12 mouse cellular contexts compared by ENCODE assay signal in genomic region chr5:52052072-52052465, GRCm38 (mm10).
DNase-seq lines count a peak whose midpoint lies in the region; ATAC-seq and TF ChIP-seq lines count a peak whose summit lies in the region.
"Had no signal": no experiment of that assay in that cellular context is flagged by ENCODE, and none has a peak within 500 bp of the region (broad histone marks: within the 10 kb centered on the region; RNA-seq: fewer than 3 reads in every experiment).

No protein-coding gene starts in this region.

- peaks cover 7% of the 10 kb centered on the region; the same call in 1 of the 2 replicates for H3K4me1 ChIP-seq in forebrain, embryonic 13.5 days
- H3K4me1 ChIP-seq in forebrain, embryonic 10.5 days: no peaks in the 10 kb centered on the region
- H3K4me1 ChIP-seq in hindbrain, embryonic 12.5 days: no peaks in the 10 kb centered on the region
- no peaks in the 10 kb centered on the region for H3K4me1 ChIP-seq in hindbrain, embryonic 11.5 days (replicated peaks; ENCODE audit: control insufficient read depth, insufficient read depth, low read length)
- H3K4me1 ChIP-seq in midbrain, embryonic 13.5 days (replicated peaks): no peaks in the 10 kb centered on the region
- no peaks in the 10 kb centered on the region for H3K4me1 ChIP-seq in midbrain, postnatal 0 days (ENCODE audit: insufficient read depth, low read length)
- no peaks in the 10 kb centered on the region for H3K4me1 ChIP-seq in hindbrain, postnatal 0 days (ENCODE audit: insufficient read depth, low read length)

- H3K36me3 ChIP-seq in forebrain, embryonic 13.5 days (ENCODE audit: poor library complexity, severe bottlenecking): no peaks in the 10 kb centered on the region
- H3K36me3 ChIP-seq in forebrain, embryonic 10.5 days (replicated peaks): no peaks in the 10 kb centered on the region
- H3K36me3 ChIP-seq in hindbrain, embryonic 12.5 days: no peaks in the 10 kb centered on the region
- H3K36me3 ChIP-seq in hindbrain, embryonic 11.5 days (ENCODE audit: control insufficient read depth, insufficient read depth, low read length): no peaks in the 10 kb centered on the region
- H3K36me3 ChIP-seq in midbrain, embryonic 13.5 days: no peaks in the 10 kb centered on the region
- no peaks in the 10 kb centered on the region for H3K36me3 ChIP-seq in midbrain, postnatal 0 days (ENCODE audit: insufficient read depth, low read length)
- no peaks in the 10 kb centered on the region for H3K36me3 ChIP-seq in hindbrain, postnatal 0 days (ENCODE audit: insufficient read depth, low read length)
- H3K36me3 ChIP-seq: lung, embryonic 15.5 days had no signal

- WGBS in forebrain, embryonic 13.5 days: 71% methylated on average over 4 of the region's 4 CpGs
- 87% methylated on average over 4 of the region's 4 CpGs for WGBS in forebrain, embryonic 10.5 days
- WGBS in hindbrain, embryonic 12.5 days: 76% methylated on average over 4 of the region's 4 CpGs
- 70% methylated on average over 4 of the region's 4 CpGs for WGBS in hindbrain, embryonic 11.5 days
- WGBS in midbrain, embryonic 13.5 days: 79% methylated on average over 4 of the region's 4 CpGs
- 77% methylated on average over 4 of the region's 4 CpGs for WGBS in midbrain, postnatal 0 days
- WGBS in hindbrain, postnatal 0 days: 65% methylated on average over 4 of the region's 4 CpGs

- H3K4me3 ChIP-seq in forebrain, embryonic 13.5 days: no peak overlapping the region
- H3K4me3 ChIP-seq in forebrain, embryonic 10.5 days: no peak overlapping the region
- no peak overlapping the region for H3K4me3 ChIP-seq in hindbrain, embryonic 12.5 days
- no peak overlapping the region for H3K4me3 ChIP-seq in hindbrain, embryonic 11.5 days (ENCODE audit: low read depth, low read length)
- no peak overlapping the region for H3K4me3 ChIP-seq in midbrain, embryonic 13.5 days (replicated peaks)
- H3K4me3 ChIP-seq in midbrain, postnatal 0 days (ENCODE audit: low read depth, low read length): no peak overlapping the region
- no peak overlapping the region for H3K4me3 ChIP-seq in hindbrain, postnatal 0 days (ENCODE audit: low read length)
- H3K4me3 ChIP-seq: lung, embryonic 15.5 days had no signal

- no peak overlapping the region for H3K27ac ChIP-seq in forebrain, embryonic 13.5 days
- no peak overlapping the region for H3K27ac ChIP-seq in forebrain, embryonic 10.5 days
- H3K27ac ChIP-seq in hindbrain, embryonic 12.5 days: 0 out of 2 replicates have a peak overlapping the region, but pooled peaks have one; percentile 35
- no peak overlapping the region for H3K27ac ChIP-seq in hindbrain, embryonic 11.5 days (ENCODE audit: low read depth, low read length)
- H3K27ac ChIP-seq in midbrain, embryonic 13.5 days: no peak overlapping the region
- no peak overlapping the region for H3K27ac ChIP-seq in midbrain, postnatal 0 days (ENCODE audit: low read depth, low read length)
- H3K27ac ChIP-seq in hindbrain, postnatal 0 days: no peak overlapping the region
- H3K27ac ChIP-seq: lung, embryonic 15.5 days had no signal

- ATAC-seq in forebrain, embryonic 13.5 days: peak; percentile 71
- ATAC-seq in hindbrain, embryonic 12.5 days (ENCODE audit: low FRiP score): no peak
- no peak for ATAC-seq in hindbrain, embryonic 11.5 days (ENCODE audit: low FRiP score)
- peak; percentile 71 for ATAC-seq in midbrain, embryonic 13.5 days
- ATAC-seq in midbrain, postnatal 0 days (ENCODE audit: low FRiP score): no peak
- ATAC-seq in hindbrain, postnatal 0 days: peak; percentile 47; the same call in 1 of the 2 replicates
- ATAC-seq: activated CD4-positive, CD25-positive, alpha-beta regulatory T cell, adult 4 months had no signal

- TF ChIP-seq CTCF in midbrain, postnatal 0 days (IDR thresholded peaks at IDR 0.05): no peak
- no peak for TF ChIP-seq CTCF in hindbrain, postnatal 0 days (IDR thresholded peaks at IDR 0.05; ENCODE audit: low read depth)

- no peak overlapping the region; the same call in 1 of the 2 replicates for H3K9ac ChIP-seq in forebrain, embryonic 13.5 days
- H3K9ac ChIP-seq in hindbrain, embryonic 12.5 days: no peak overlapping the region
- H3K9ac ChIP-seq in hindbrain, embryonic 11.5 days (ENCODE audit: low read depth, low read length): no peak overlapping the region
- no peak overlapping the region for H3K9ac ChIP-seq in midbrain, embryonic 13.5 days (replicated peaks)
- H3K9ac ChIP-seq in midbrain, postnatal 0 days (replicated peaks; ENCODE audit: low read length, poor library complexity, severe bottlenecking): no peak overlapping the region
- H3K9ac ChIP-seq in hindbrain, postnatal 0 days (replicated peaks; ENCODE audit: low read length): no peak overlapping the region
- H3K9ac ChIP-seq: lung, embryonic 15.5 days had no signal

- H3K27me3 ChIP-seq in forebrain, embryonic 13.5 days: no peaks in the 10 kb centered on the region
- H3K27me3 ChIP-seq in forebrain, embryonic 10.5 days (ENCODE audit: poor library complexity, severe bottlenecking): no peaks in the 10 kb centered on the region
- H3K27me3 ChIP-seq in hindbrain, embryonic 12.5 days: no peaks in the 10 kb centered on the region
- H3K27me3 ChIP-seq in hindbrain, embryonic 11.5 days (ENCODE audit: control insufficient read depth, insufficient read depth, low read length): no peaks in the 10 kb centered on the region
- no peaks in the 10 kb centered on the region for H3K27me3 ChIP-seq in midbrain, embryonic 13.5 days
- no peaks in the 10 kb centered on the region for H3K27me3 ChIP-seq in midbrain, postnatal 0 days (ENCODE audit: insufficient read depth, low read length)
- no peaks in the 10 kb centered on the region for H3K27me3 ChIP-seq in hindbrain, postnatal 0 days (ENCODE audit: insufficient read depth, low read length)
- H3K27me3 ChIP-seq: lung, embryonic 15.5 days had no signal

- no peaks in the 10 kb centered on the region for H3K9me3 ChIP-seq in forebrain, embryonic 13.5 days (replicated peaks)
- no peaks in the 10 kb centered on the region for H3K9me3 ChIP-seq in forebrain, embryonic 10.5 days
- no peaks in the 10 kb centered on the region for H3K9me3 ChIP-seq in hindbrain, embryonic 12.5 days (replicated peaks)
- H3K9me3 ChIP-seq in hindbrain, embryonic 11.5 days (ENCODE audit: control insufficient read depth, low read length): no peaks in the 10 kb centered on the region
- no peaks in the 10 kb centered on the region for H3K9me3 ChIP-seq in midbrain, embryonic 13.5 days
- H3K9me3 ChIP-seq in midbrain, postnatal 0 days (ENCODE audit: low read length): no peaks in the 10 kb centered on the region
- H3K9me3 ChIP-seq in hindbrain, postnatal 0 days (ENCODE audit: low read length): no peaks in the 10 kb centered on the region
- H3K9me3 ChIP-seq: lung, embryonic 15.5 days had no signal

- H3K4me2 ChIP-seq in forebrain, embryonic 13.5 days: peak overlapping the region; percentile 10; the same call in 1 of the 2 replicates
- H3K4me2 ChIP-seq in hindbrain, embryonic 12.5 days (replicated peaks): no peak overlapping the region
- no peak overlapping the region for H3K4me2 ChIP-seq in hindbrain, embryonic 11.5 days (replicated peaks; ENCODE audit: low read depth, low read length)
- no peak overlapping the region for H3K4me2 ChIP-seq in midbrain, embryonic 13.5 days (replicated peaks)
- H3K4me2 ChIP-seq in midbrain, postnatal 0 days (ENCODE audit: low read depth, low read length, poor library complexity, severe bottlenecking): no peak overlapping the region
- H3K4me2 ChIP-seq in hindbrain, postnatal 0 days (ENCODE audit: low read depth, low read length): no peak overlapping the region
- H3K4me2 ChIP-seq: liver, embryonic 11.5 days; lung, embryonic 15.5 days had no signal

- DNase-seq in forebrain, embryonic 10.5 days (ENCODE audit: extremely low spot score, low spot score): no peak
- DNase-seq in hindbrain, embryonic 11.5 days (ENCODE audit: low spot score): no peak
- no peak for DNase-seq in midbrain, postnatal 0 days (ENCODE audit: low spot score)
- no peak for DNase-seq in hindbrain, postnatal 0 days (ENCODE audit: low spot score)
- DNase-seq: kidney, adult 8-10 months; thymus, postnatal 36 days had no signal

Comparison
In these comparisons a context has a peak if more than half of its experiments do, and no peak if none do; other contexts are left out.
1. ATAC-seq: peak in forebrain, embryonic 13.5 days (single experiment), midbrain, embryonic 13.5 days (single experiment) and hindbrain, postnatal 0 days (single experiment); none in hindbrain, embryonic 12.5 days (single experiment), hindbrain, embryonic 11.5 days (single experiment) and midbrain, postnatal 0 days (single experiment).